Mouse (Mus musculus): ENCODE results near the gene Noxo1. TPM values are rescaled to one million over a fixed set of nuclear protein-coding genes. Genes with fewer than 3 reads are reported as not detected.
"Not testable (repeated sequence)": the region's sequence is repeated elsewhere in the genome, so short reads cannot be mapped to it uniquely, and the experiment has no call there.

Gene Noxo1
- 1 to 10 TPM in 1 of 2 experiments, under 1 TPM in 1; 0.33 to 1.3 TPM for total RNA-seq (2021)

- intact Hi-C loops (cut with DNase I), result no loop called here
- DNase-seq, result peak; percentile 87 to 88
Measured at GRCm38 (mm10) chr17:24696011-24696697, at the start of gene Noxo1, which contains the start of gene Gfer. TSS of gene Noxo1 (plus strand) at chr17:24696234. TSS of gene Gfer (minus strand) at chr17:24696156.

- intact Hi-C loops (cut with DNase I), result no loop called here
- DNase-seq, result no peak
Measured at GRCm38 (mm10) chr17:24646381-24646780, 49.7 kb upstream of the Noxo1 start.

GRCm38 (mm10) chr17:24647493-24647892 lies 48.5 kb upstream of the Noxo1 start:
- DNase-seq, result no peak
- intact Hi-C loops (cut with DNase I), result no loop called here

GRCm38 (mm10) chr17:24648731-24649377 lies 47.2 kb upstream of the Noxo1 start:
- DNase-seq, result no peak
- intact Hi-C loops (cut with DNase I), result no loop called here

GRCm38 (mm10) chr17:24649581-24650069 lies 46.4 kb upstream of the Noxo1 start:
- intact Hi-C loops (cut with DNase I), result loop anchor here (2.0 kb wide), 1 partner anchor 17 kb away; the partner anchor contains the start of genes Nthl1 and Tsc2
- peak; percentile 66 to 74 for DNase-seq

- intact Hi-C loops (cut with DNase I), result loop anchor here (2.0 kb wide), 1 partner anchor 17 kb away; the partner anchor contains the start of genes Nthl1 and Tsc2
- peak; percentile 71 to 76 for DNase-seq
Measured at GRCm38 (mm10) chr17:24650070-24650616, 45.9 kb upstream of the Noxo1 start, which contains the start of gene Slc9a3r2. TSS of gene Slc9a3r2 (minus strand) at chr17:24650327.

- DNase-seq, result no peak
- intact Hi-C loops (cut with DNase I), result loop anchor here (2.0 kb wide), 1 partner anchor 18 kb away; the partner anchor contains the start of genes Nthl1 and Tsc2
Measured at GRCm38 (mm10) chr17:24650766-24651165, 45.3 kb upstream of the Noxo1 start.

- intact Hi-C loops (cut with DNase I), result loop anchor here (2.0 kb wide), 1 partner anchor 19 kb away; the partner anchor contains the start of genes Nthl1 and Tsc2
- DNase-seq, result no peak
Measured at GRCm38 (mm10) chr17:24651835-24652234, 44.2 kb upstream of the Noxo1 start.

- peak; percentile 82 to 85 for DNase-seq
- intact Hi-C loops (cut with DNase I), result loop anchor here (1.0 kb wide), 1 partner anchor 114 kb away; no protein-coding TSS in a partner anchor
Measured at GRCm38 (mm10) chr17:24653967-24654710, 41.9 kb upstream of the Noxo1 start.

- no peak for DNase-seq
- intact Hi-C loops (cut with DNase I), result loop anchor here (1.0 kb wide), 1 partner anchor 115 kb away; no protein-coding TSS in a partner anchor
Measured at GRCm38 (mm10) chr17:24654969-24655368, 41.1 kb upstream of the Noxo1 start.

GRCm38 (mm10) chr17:24658017-24658758 lies 37.8 kb upstream of the Noxo1 start, which contains the start of gene Npw:
TSS of gene Npw (minus strand) at chr17:24658457.
- intact Hi-C loops (cut with DNase I), result no loop called here
- no peak for DNase-seq

GRCm38 (mm10) chr17:24667011-24667410 lies 29.0 kb upstream of the Noxo1 start:
- intact Hi-C loops (cut with DNase I), result loop anchor here (5.0 kb wide), 3 partner anchors 35 to 190 kb away; partner anchors contain the start of genes Mlst8, Nthl1 and Tsc2
- DNase-seq, result not testable (repeated sequence)

GRCm38 (mm10) chr17:24667416-24667815 lies 28.6 kb upstream of the Noxo1 start:
- intact Hi-C loops (cut with DNase I), result loop anchor here (5.0 kb wide), 3 partner anchors 35 to 190 kb away; partner anchors contain the start of genes Mlst8, Nthl1 and Tsc2
- peak; percentile 62 to 63 for DNase-seq

GRCm38 (mm10) chr17:24669214-24669544 lies 26.9 kb upstream of the Noxo1 start:
- intact Hi-C loops (cut with DNase I), result loop anchor here (5.0 kb wide), 3 partner anchors 37 to 192 kb away; partner anchors contain the start of genes Mlst8, Nthl1 and Tsc2
- not testable (repeated sequence) for DNase-seq

GRCm38 (mm10) chr17:24669545-24670245 lies 26.3 kb upstream of the Noxo1 start, which contains the start of gene Zfp598:
TSS of gene Zfp598 (plus strand) at chr17:24669687.
- DNase-seq, result peak; percentile 96 to 98
- intact Hi-C loops (cut with DNase I), result loop anchor here (2.0 to 5.0 kb wide), 4 partner anchors 25 to 192 kb away; partner anchors contain the start of genes Mlst8, Nthl1 and Tsc2

- no peak for DNase-seq
- intact Hi-C loops (cut with DNase I), result loop anchor here (2.0 kb wide), 1 partner anchor 24 kb away; no protein-coding TSS in a partner anchor
Measured at GRCm38 (mm10) chr17:24670246-24670844, 25.7 kb upstream of the Noxo1 start.

- intact Hi-C loops (cut with DNase I), result loop anchor here (2.0 kb wide), 1 partner anchor 23 kb away; no protein-coding TSS in a partner anchor
- no peak for DNase-seq
Measured at GRCm38 (mm10) chr17:24671346-24671745, 24.7 kb upstream of the Noxo1 start.

GRCm38 (mm10) chr17:24672141-24672540 lies 23.9 kb upstream of the Noxo1 start:
- peak; percentile 48 to 53 for DNase-seq

More at GRCm38 (mm10) chr17:24672141-24672540, 23.9 kb upstream of the Noxo1 start:
- intact Hi-C loops (cut with DNase I), result no loop called here
